Mouse (Mus musculus) testis, adult 2 months (tissue): ENCODE results near the gene Tlcd2. TPM values are rescaled to one million over a fixed set of nuclear protein-coding genes. Genes with fewer than 3 reads are reported as not detected.
"Not testable (repeated sequence)": the region's sequence is repeated elsewhere in the genome, so short reads cannot be mapped to it uniquely, and the experiment has no call there.

ENCODE experiments used
- H3K27ac ChIP-seq: fragments of 200-500 bp; 2 replicates; pipeline ENCODE4 v1.5.1; 2012; ENCODE audit warnings: low read depth, low read length; ENCODE audit not compliant: control insufficient read depth, insufficient read depth
- H3K27me3 ChIP-seq: fragments of 200-500 bp; 2 replicates; pipeline ENCODE4 v1.6.1; 2012; ENCODE audit warnings: mild to moderate bottlenecking, low read length, moderate library complexity; ENCODE audit not compliant: control insufficient read depth, insufficient read depth
- H3K36me3 ChIP-seq: fragments of 200-500 bp; 2 replicates; pipeline ENCODE4 v1.6.1; 2012; ENCODE audit warnings: mild to moderate bottlenecking, low read length; ENCODE audit not compliant: control insufficient read depth, insufficient read depth
- H3K4me1 ChIP-seq: fragments of 200-500 bp; 2 replicates; pipeline ENCODE4 v1.6.1; 2012; ENCODE audit warnings: low read length; ENCODE audit not compliant: control insufficient read depth, insufficient read depth
- H3K4me3 ChIP-seq: fragments of 200-500 bp; 2 replicates; pipeline ENCODE4 v1.5.1; 2012; ENCODE audit warnings: low read depth, mild to moderate bottlenecking, low read length, moderate library complexity, mixed read lengths; ENCODE audit not compliant: control insufficient read depth
- CTCF ChIP-seq: fragments of 200-500 bp; IDR thresholded peaks from 2 replicates; pipeline ENCODE4 v1.5.1; 2012; ENCODE audit warnings: low read depth, mild to moderate bottlenecking, inconsistent platforms, low read length, moderate library complexity; ENCODE audit not compliant: control insufficient read depth, insufficient read depth, insufficient replicate concordance
- POLR2A ChIP-seq: fragments of 200-500 bp; IDR thresholded peaks from 2 replicates; pipeline ENCODE4 v1.6.1; 2012; ENCODE audit warnings: low read depth, mild to moderate bottlenecking, inconsistent platforms, low read length, moderate library complexity; ENCODE audit not compliant: control insufficient read depth
- polyA plus RNA-seq: library from polyadenylated mRNA; depleted of rRNA; stranded (reverse); fragments of >200 nt; gene quantifications from 2 replicates; pipeline ENCODE4 v1.2.3, GENCODE M21; 2012

Tlcd2 gene
- polyA plus RNA-seq, 1 experiment: 6.8 TPM

DNA sequence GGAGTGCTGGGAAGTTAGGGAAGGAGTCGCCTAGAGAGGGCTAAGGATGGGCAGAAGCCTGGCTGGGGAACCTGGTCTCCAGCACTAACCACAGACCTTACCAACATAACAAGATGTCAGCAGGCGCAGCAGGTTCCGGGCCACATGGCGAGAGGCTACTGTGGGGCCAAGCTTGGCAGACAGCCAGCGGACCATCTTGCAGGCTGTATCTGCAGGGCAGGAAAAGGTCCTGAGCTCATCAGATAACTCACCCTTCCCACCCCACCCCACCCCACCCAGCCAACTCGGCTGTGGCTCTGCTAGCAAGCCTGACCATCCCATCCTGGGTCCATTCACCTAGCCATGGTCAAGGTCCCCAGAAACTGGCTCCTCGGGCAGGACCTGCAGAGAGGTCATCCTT lies 11.8 kb upstream of the Tlcd2 start:
- no peaks in the 10 kb centered on the region for H3K36me3 ChIP-seq
- no peak overlapping the region for H3K4me3 ChIP-seq
- H3K27ac ChIP-seq: no peak overlapping the region
- H3K27me3 ChIP-seq: no peaks in the 10 kb centered on the region
- H3K4me1 ChIP-seq: peaks cover 9% of the 10 kb centered on the region
- TF ChIP-seq CTCF: no peak
- TF ChIP-seq POLR2A: no peak

GRCm38 (mm10) chr11:75450304-75450908 lies 11.1 kb upstream of the Tlcd2 start:
- Histone ChIP-seq H3K4me1 (peaks cover 11% of the 10 kb centered on the region), H3K4me3 (no peak overlapping the region), H3K27ac (no peak overlapping the region), H3K36me3 (no peaks in the 10 kb centered on the region), H3K27me3 (no peaks in the 10 kb centered on the region)
- TF ChIP-seq CTCF (no peak), POLR2A (no peak)

GRCm38 (mm10) chr11:75450936-75451335 lies 10.6 kb upstream of the Tlcd2 start:
- H3K4me3 ChIP-seq: no peak overlapping the region
- H3K27ac ChIP-seq: no peak overlapping the region
- TF ChIP-seq CTCF (no peak), POLR2A (no peak)
- peaks cover 11% of the 10 kb centered on the region for H3K4me1 ChIP-seq
- H3K36me3 ChIP-seq: no peaks in the 10 kb centered on the region
- no peaks in the 10 kb centered on the region for H3K27me3 ChIP-seq

GRCm38 (mm10) chr11:75452081-75452480 lies 9.4 kb upstream of the Tlcd2 start:
- H3K4me3 ChIP-seq: no peak overlapping the region
- TF ChIP-seq POLR2A (no peak), CTCF (no peak)
- H3K27me3 ChIP-seq: no peaks in the 10 kb centered on the region
- H3K4me1 ChIP-seq: peaks cover 11% of the 10 kb centered on the region
- no peaks in the 10 kb centered on the region for H3K36me3 ChIP-seq
- H3K27ac ChIP-seq: no peak overlapping the region

DNA sequence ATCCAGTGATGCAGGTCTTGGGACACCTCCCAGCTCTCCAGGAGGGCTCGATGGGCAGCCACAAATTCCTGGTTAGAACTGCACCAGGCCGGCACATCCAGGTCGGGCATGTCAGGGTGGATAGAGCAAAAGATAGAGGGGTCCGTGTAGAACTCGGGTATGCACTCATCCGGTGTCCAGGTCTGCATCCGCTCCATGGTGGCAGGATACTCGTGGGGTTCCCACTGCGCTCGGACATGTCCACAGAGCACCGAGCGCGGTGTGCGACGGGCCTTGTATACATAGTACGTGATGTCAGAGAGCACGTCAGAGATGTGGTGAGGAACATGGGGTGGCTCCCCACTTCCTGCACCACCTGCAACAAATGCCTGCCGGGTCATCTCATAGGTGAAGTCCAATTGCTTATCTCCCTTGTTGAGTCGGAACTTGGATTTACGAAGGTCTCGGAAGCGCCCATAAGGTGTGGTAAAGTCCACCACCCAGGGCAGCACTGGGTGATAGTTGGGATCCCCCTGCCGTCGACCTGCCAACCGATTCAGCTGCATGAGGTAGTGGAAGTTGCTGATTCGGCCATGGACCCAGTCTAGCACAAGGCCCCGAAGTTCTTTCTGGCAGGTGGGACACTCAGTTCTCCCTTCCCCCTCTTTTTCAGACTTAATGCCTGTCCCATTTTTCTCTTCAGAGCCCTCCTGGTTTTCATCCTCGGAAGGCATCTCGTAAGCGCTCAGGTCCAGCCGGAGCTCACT lies 8.5 kb upstream of the Tlcd2 start:
- Histone ChIP-seq H3K27me3 (no peaks in the 10 kb centered on the region), H3K36me3 (no peaks in the 10 kb centered on the region), H3K27ac (no peak overlapping the region), H3K4me3 (no peak overlapping the region), H3K4me1 (peaks cover 11% of the 10 kb centered on the region)
- TF ChIP-seq POLR2A (no peak), CTCF (no peak)

DNA sequence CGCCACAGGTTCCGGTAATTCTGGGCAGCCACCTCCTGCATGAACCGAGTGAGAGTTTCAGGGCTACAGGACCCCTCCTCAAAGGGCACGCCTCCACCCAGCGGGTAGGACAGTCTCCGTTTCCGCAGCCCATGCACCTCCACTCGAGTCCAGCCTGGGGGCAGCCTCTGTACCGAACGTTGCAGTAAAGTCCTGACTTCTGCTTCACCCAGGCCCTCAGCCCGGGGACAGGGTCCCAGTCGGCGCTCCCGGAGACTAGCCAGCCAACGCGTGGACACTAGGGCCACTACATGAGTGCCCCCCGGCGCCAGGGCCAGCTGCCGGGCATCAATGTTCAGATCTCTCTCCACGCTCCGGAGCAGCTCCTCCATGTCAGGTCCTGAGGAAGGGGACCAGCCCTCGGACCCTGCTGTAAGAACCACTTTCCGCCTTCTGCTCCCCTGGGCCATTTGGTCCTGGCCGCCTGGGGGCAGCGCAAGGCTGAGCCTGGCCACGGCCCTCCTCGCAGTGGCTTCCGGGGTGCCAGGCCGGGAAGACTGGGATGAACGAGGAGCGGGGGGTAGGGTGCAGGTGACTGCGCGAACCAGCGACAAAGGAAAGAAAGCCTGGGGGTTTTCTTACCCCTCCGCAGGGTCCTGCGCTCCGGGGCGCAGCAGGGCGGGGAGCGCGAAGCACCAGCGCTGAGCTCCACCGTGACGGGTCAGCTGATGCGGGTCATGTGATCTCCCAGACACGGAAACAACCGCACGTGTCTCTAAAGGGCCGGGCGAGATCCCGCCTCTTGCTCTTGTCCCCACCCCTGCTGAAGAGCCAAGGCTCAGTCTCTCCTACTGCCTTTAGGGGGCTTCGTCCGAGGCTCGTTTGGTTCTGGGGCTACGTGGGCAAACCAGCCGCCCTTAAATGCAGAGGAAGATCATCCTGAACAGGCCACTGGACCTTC lies 7.3 kb upstream of the Tlcd2 start, which contains the start of gene Wdr81:
Gene Wdr81, minus strand, starts transcription at position 727 of the 940 bp plus-strand sequence.
- peak within 1 kb of the TSS; percentile 82 for H3K4me3 ChIP-seq
- peaks cover 12% of the 10 kb centered on the region for H3K4me1 ChIP-seq
- no peaks in the 10 kb centered on the region for H3K36me3 ChIP-seq
- H3K27ac ChIP-seq: peak within 1 kb of the TSS; percentile 54
- TF ChIP-seq CTCF: 0 out of 2 replicates have a peak, but pooled peaks have one; percentile 8
- peak; percentile 45; the same call in 1 of the 2 replicates for TF ChIP-seq POLR2A
- H3K27me3 ChIP-seq: no peaks in the 10 kb centered on the region

GRCm38 (mm10) chr11:75455041-75455736 lies 6.3 kb upstream of the Tlcd2 start:
- H3K36me3 ChIP-seq: no peaks in the 10 kb centered on the region
- no peak overlapping the region for H3K4me3 ChIP-seq
- peaks cover 21% of the 10 kb centered on the region for H3K4me1 ChIP-seq
- peak overlapping the region; percentile 54 for H3K27ac ChIP-seq
- H3K27me3 ChIP-seq: no peaks in the 10 kb centered on the region
- TF ChIP-seq POLR2A (no peak), CTCF (no peak)

DNA sequence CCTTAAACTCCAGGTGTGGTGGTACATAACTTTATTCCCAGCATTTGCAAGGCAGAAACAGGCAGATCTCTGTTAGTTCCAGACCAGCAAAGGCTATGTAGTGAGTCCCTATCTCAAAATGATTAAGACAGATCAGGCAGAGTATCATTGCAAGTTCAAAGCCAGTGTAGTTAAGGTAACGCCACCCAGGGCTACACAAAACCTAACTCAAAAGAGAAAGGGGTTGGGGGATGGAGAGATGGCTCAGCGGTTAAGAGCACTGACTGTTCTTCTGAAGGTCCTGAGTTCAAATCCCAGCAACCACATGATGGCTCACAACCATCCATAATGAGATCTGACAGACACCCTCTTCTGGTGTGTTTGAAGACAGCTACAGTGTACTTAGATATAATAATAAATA lies 5.5 kb upstream of the Tlcd2 start:
- not testable (repeated sequence) for H3K4me3 ChIP-seq, H3K27me3 ChIP-seq, H3K36me3 ChIP-seq, H3K27ac ChIP-seq
- peaks cover 26% of the 10 kb centered on the region for H3K4me1 ChIP-seq
